Mouse (Mus musculus): Measurements from ENCODE around the gene Il17c.
A peak's percentile ranks its signal among the peaks of the same experiment; 100 is the strongest.

Il17c gene

DNA sequence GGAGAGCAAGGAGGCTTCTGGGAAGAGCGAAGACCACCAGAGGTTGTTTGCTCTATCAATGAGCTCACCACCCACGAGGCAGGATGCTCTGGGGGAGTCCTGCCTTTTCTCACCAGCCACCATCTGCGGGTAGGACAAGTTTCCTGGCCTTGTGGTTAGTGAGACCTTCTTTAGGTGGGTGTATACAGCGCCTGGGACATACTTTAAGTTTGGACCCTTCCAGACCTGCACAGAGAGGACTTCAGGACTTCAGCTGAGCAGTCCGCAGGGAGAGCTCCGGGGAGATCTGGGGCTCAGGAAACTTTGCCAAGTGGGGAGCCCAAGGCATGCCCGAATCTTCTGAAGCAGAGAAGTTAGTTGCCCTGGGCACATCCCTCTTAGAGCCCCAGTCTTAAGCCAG, 38.2 kb downstream of the Il17c start:
- no peak for DNase-seq (ENCODE audit: low spot score)

DNA sequence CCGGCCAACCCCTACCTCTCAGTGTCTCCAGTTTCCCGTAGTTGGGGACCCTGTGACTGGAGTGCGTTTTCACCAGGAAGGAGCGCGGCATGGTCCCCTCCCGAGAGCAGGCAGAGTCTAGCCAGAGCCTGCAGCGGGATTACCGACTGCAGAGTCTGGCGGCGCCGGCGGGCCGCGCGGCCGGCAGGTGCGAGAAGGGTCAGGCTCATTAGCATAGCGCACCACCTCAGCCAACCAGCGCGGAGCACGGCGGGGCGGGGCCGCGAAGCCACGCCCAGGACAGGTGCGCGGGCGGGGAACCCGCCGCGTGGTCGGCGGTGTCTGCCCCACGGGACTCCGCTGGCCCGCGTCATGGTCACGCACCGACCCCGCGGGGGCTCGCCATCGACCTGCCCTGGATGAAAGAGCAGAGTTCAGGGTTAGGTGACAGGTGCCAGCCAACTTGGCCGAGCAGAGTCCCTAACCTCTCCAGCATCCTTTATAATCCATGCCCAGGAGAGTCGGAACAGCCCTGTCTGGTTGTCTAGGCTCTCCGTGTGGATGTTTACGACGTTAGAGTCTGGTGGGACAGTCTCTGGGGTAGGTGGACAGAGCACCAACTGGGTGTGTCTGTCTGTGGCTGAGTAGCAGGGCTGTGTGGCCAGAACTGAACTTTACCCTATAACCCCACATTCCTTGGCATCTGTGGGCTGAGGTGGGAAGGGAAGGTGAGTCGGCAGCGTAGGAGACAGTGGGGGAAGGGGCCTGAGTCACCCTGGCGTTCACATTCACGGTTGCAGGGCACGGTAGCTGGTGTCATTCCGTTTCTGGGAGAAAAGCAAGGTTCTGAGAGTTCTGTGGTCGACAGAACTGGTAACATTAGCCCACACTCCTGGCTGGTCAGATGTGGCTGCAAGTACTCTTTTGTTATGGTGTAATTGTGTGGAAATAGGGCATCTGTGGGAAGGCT, 39.0 kb downstream of the Il17c start, which contains the start of gene Snai3:
Gene Snai3 (minus strand): TSS at position 210 of the 949 bp plus-strand sequence.
- DNase-seq (ENCODE audit: low spot score) = peak; percentile 71

DNA sequence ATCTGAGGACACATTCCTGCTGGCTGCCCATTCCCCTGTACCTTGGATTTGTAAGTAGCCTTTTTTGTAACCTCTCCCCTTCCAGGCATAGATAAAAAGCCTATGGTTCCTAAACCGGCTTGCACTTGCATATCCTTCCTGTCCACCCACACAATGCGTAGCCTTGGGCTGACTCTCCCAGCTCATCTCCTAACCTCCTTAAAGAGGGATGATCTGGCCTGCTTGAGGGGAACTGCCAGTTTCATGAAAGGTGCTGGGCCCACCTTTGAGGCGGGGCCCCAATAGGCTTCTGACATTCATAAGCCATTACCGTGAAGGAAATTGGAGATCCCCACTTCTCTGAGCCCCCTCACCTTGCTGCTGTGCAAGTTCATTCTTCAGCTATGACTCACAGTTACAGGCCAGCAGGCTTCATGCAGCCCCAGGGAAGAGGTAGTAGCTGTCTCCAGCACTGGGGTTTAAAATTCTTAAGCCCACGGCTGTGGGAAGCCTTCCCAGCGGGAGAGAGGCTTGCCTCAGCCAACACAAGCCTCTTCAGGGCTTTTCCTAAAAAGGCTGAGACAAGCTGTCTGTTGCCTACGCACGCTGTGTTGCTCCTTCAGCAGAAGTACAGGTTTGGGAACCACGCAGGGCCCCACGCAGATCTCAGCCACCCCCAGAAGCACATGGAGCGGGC, 39.8 kb downstream of the Il17c start:
- no peak for DNase-seq (ENCODE audit: low spot score)

DNA sequence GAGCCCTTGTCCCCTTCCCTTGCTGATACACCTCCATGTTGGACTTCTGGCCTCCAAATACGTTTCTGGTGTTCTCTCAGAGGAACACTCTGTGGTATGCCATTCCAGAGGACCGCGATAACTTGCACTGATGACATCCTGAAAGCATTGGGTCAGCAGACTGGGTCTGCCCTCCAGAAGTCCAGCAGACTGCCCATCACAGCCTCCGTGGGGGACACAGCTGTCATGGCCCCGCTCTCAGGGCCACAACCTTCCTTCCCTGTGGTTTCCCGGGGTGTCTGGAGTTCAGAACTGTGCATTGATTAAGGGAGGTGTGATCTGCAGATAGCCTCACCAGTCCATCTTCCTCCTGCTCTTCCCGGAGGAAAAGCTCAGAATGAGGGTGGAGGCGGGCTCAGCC, 40.7 kb downstream of the Il17c start:
- no peak for DNase-seq (ENCODE audit: low spot score)

DNA sequence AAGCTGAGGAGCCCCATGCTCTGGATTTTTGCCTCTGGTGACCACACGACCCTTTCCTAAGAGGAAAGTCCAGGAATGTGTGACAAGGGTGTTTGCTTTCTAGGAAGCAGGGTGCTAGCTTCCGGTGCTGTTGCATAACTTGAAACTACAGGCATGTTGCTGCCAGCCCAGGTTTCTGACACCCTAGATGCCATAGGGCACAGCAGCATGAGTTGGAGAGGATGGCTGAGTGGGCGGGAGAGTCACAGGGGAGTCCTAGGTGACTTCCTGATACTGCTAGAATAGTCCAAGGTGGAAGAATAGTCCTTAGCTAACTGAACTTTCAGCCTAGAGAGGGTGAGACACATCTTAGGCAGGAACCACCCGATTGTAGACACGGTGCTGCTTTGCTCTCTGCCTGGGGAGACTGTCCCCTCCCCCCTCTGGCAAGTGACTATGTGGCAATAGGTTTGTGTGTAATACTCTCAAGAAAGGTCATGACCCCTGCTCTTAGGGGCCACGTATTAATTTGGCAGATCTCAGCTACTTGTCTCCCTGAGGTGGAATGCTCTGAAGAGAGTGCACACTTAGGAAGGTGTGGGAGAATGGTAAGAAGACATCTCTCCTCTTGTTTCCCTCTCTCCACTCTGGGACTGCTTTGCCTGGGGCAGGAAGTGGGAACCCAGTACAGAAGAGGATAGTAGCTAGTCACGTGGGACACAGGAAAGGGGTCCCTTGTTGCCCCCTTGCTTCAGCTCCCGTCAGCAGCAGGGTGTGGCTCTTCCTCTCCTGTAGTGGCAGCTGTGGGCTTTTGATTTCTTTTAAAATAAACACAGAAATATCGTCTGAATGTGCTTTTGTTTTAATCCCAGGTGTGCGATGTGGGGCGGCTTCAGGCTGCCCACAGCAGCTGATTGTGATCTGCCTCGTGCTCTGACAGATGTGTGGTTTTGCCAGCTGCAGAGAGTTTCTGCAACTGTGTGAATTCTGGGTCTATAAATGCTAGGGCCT, 42.1 kb downstream of the Il17c start:
- DNase-seq (ENCODE audit: low spot score) = peak; percentile 57

DNA sequence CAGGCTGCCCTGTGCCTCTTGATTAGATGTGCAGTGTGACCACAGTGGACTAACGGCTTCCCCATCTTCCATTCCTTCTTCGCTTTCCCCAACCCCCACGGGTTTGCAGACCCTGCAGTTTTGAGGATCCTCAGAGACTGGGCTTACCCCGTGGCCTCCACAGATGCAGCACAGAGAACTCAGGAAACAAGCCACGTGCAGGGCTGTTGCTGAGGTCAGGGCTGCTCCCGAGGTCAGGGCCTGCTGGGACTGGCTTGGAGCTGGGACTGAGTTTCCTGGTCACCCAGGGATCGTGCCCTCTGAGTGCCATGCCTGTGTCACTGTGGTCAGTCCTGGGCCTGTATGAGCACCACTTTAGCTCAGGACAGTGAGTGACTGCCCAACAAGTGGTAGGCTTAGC, 43.2 kb downstream of the Il17c start:
- no peak for DNase-seq (ENCODE audit: low spot score)

DNA sequence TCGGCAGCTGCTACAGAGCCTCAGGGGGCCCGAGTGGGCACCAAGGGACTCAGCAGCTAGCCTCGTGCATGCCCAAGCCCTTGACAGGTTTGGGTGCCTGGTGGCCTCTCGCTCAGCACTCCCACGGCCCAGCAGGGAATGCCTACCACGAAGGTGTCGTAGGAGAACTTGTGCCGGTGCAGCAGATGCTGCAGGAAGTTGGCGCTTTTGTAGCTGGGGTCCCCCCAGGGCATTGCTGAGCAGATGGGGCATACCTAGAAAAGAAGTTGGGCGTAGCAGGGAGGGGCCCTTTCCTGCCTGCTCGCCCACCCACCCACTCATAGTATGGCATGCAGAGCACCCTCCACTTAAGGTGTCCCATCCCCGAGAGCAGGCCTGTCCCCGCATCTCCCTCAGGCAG, 46.0 kb downstream of the Il17c start:
- no peak for DNase-seq (ENCODE audit: low spot score)

DNA sequence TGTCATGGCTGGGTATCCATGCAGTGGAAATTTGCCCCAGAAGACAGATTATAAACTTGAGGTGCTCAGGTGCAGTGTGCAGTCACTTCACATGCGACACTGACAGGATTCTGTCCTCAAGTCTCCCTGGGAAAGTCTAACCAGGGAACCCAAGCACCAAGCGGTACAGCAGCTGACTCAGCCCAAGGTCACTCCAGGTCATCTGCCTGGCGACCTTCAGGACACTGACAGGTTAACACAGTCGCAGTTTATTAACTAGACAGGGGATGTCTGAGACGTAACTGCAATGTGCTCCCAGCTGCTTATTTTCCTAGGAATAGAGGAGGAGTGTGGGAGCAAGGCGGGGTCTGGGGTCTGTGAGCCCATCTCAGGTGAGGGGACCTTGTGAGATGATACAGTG, 47.6 kb downstream of the Il17c start:
- no peak for DNase-seq (ENCODE audit: low spot score)

DNA sequence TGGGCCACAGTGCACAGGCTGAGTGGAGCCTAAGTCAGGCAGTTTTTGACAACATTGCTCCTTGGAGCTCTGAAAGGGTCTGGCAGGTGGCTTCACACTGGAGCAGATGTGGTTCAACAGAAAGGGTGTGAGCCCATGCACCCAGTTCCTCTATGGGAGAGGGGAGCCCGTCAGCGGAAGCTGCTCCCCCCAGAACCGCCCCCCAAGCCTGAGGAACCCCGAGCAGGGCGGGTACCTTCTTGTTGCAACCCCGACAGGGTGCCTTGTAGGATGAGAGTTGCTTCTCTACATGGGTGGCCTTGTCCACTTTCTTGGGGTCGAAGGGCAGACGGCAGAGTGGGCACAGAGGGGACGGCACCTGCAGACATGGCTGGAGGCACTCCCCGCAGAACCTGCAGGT, 48.1 kb downstream of the Il17c start:
- no peak for DNase-seq (ENCODE audit: low spot score)

DNA sequence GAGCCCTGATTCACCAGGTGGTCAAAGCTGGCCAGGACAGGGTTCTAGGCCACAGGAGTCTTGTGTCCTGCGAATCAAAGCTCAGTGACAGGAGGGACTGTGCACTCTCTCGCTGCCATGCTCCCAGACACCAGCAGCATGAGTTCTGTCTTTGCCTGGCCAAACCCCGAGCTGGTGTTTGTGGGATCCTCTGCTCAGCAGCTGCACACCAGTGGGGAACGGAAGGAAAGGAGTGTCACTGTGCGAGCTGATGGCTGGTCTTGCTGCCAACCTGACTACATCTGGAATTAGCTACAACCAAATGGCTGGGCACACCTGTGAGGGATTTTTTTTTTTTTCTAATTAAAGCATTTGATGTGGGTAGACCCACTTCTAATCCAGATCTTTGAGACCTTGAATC, 48.9 kb downstream of the Il17c start:
- no peak for DNase-seq (ENCODE audit: low spot score)
